Mouse (Mus musculus) liver, adult 2 months (tissue): ENCODE measurements around the gene Tecpr2.

Experiments used
- CTCF ChIP-seq: fragments of 200-500 bp; IDR thresholded peaks from 2 replicates; pipeline ENCODE4 v1.5.1; 2011; ENCODE audit warnings: low read depth, low read length, control low read depth
- POLR2A ChIP-seq: fragments of 200-500 bp; IDR thresholded peaks from 2 replicates; pipeline ENCODE4 v1.6.1; 2011; ENCODE audit warnings: low read length, control low read depth; ENCODE audit not compliant: insufficient read depth; ENCODE audit errors: extremely low read depth

DNA sequence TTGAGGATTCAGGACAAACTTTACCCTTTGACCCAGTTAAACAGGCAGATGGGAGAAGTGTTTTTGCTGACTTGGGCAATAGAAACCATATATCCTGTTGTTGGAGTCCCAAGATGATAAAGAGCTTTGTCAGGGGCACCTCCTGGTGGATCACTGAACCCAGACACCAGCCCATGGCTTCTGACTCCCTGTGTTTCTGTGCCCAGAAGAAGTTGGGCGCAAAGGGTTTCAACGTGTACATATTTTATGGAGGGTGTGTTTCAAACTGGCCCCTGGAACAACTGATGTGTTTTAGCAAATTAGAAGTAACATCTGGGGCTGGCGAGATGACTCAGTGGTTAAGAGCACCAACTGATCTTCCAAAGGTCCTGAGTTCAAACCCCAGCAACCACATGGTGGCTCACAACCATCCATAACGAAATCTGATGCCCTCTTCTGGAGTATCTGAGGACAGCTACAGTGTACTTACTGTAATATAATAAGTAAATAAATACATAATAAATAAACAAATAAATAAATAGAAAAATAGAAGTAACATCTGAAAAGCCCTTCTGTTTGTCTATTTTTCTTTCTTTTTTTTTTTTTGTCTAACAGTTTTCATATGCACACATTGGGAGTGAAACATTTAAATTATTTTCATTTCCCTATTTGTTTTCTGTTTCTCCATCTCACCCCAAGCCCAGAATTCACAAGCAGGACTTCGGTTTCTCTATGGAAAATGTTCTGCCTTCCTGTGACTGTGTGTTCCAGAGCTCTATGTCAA, 47.2 kb upstream of the Tecpr2 start:
- no peak for TF ChIP-seq CTCF
- no peak for TF ChIP-seq POLR2A
